Mouse (Mus musculus): ENCODE measurements at regions not wholly inside any gene's neighbourhood (a gene's known extent, or its start where the extent isn't known, plus 50 kb on each side); places are given as distances from the start of the nearest gene placed in this dataset.

GRCm38 (mm10) chr13:51973461-51973860 is 127.0 kb downstream of the Gadd45g start:
- DNase-seq (ENCODE audit: low spot score in 2 of 2): no peak

DNA sequence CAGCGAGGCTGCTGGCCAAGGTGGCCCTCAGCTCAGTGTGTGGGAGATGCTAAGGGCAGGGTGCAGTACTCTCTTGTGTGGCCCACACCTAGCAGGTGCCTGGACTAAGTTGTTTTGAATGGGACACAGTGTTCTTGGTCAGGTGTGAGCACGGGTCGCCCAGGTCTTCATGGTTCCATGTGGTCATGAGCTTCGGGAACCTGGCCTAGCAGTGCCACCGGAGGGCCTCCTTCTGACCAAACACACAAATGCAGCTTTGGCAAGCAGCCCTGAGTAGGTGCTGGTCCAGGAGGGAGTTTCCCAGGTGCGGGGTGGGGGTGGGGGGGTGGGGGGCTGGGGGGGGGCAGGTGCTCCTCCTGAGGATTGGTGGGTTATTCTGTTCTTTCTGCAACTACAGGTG is 127.6 kb downstream of the Gadd45g start:
- DNase-seq (ENCODE audit: low spot score in 2 of 2): no peak

- DNase-seq (ENCODE audit: low spot score in 2 of 2): no peak
These were observed 128.9 kb downstream of the Gadd45g start for GRCm38 (mm10) chr13:51975330-51975729.

- DNase-seq (ENCODE audit: low spot score in 2 of 2): no peak
These were observed 129.5 kb downstream of the Gadd45g start for GRCm38 (mm10) chr13:51975801-51976601.

- no peak for DNase-seq (ENCODE audit: low spot score in 2 of 2)
These were observed 130.2 kb downstream of the Gadd45g start for GRCm38 (mm10) chr13:51976620-51977214.

DNA sequence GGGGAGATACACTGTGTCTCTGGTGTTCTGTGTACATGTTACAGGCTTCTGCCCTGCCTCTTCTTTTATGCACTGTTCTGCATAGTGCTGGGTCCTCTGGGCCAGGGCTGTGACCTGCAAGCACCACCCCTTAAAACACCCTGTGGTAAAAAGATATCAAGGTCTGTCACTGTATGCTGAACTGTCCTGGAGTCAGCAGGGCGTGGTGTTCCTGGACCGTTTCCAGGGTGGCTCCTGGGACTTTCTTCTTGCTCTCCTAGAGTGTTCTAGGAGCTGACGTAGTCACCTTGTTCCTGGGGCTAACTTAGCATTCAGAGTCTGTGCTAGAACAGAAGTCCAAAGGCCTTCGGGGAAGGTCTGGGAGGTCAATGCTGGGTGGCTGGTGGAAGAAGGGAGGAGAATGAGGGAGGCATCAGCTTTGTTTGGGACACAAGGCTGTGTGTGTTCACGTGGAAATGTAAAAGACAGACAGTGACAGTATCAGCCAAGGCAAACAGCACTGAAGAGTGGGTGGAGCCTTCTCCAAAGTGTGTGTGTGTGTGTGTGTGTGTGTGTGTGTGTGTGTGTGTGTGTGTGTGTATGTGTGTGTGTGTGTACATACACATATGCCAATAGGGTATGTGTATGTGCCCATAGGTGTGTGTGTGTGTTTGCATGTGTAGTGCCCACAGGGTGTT is 133.0 kb downstream of the Gadd45g start:
- DNase-seq (ENCODE audit: low spot score in 2 of 2): no peak

DNA sequence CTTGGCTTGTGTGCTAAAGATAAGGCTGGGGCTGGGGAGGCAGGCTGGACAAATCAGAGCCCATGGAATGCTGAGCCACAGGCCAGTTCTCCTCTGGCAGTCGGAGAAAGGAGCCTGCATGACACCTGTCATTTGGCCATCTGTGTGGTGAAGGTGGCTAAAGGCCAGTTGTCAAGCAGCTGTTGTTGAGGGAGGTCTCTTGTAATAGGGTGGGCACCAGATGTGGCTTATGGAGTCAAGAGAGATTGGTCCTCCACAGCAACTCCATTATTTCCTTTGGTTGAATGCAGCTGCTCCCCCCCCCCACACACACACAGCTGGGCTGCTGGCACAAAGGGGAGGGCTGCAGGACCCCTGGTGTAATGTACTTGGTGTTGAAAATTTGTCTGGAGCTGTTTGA is 133.9 kb downstream of the Gadd45g start:
- no peak for DNase-seq (ENCODE audit: low spot score in 2 of 2)

DNA sequence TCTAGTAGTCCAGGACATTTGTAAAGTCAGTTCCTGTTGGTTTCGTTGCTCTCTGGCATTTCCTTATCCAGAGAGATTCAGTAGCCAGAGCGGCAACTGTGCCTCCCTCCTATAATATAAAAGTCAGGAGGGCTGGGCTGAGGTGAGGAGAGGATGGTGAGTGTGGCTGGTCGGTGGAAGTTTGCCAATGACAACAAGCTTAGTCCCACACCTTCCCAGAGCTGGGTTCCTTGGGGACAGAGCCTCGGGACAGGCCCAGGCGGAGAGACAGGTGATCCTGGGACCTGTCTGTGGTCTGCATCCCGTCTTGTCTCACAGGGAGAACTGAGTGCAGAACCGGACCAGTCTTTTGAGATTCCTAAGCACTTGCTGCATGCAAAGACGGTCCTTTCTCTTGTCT is 136.5 kb downstream of the Gadd45g start:
- DNase-seq (ENCODE audit: low spot score in 2 of 2): no peak

- DNase-seq (ENCODE audit: low spot score in 2 of 2): no peak
These were observed 137.1 kb downstream of the Gadd45g start for GRCm38 (mm10) chr13:51983575-51983974.

GRCm38 (mm10) chr13:51991339-51991738 is 144.9 kb downstream of the Gadd45g start:
- DNase-seq (ENCODE audit: low spot score in 2 of 2): no peak

DNA sequence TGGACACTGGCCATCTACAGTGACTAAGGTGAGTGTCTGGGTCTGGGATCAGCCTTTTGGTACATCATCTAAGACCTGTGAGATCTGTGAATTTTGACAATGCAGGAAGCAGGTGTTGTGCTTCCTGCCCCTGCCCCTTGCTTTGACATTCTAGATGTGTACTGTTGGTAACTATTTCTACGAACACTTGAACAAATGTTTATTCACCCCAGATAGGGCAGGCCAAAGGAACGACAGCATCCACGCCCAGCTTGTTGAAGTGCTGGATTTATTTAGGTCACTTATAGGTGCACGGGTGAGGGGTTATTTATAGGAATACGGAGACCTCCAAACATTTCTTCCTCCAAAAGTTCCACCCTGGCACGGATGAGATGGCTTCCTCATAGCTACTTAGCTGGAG is 146.4 kb downstream of the Gadd45g start:
- no peak for DNase-seq (ENCODE audit: low spot score in 2 of 2)

- no peak for DNase-seq (ENCODE audit: low spot score in 2 of 2)
These were observed 149.7 kb downstream of the Gadd45g start for GRCm38 (mm10) chr13:51996163-51996562.

DNA sequence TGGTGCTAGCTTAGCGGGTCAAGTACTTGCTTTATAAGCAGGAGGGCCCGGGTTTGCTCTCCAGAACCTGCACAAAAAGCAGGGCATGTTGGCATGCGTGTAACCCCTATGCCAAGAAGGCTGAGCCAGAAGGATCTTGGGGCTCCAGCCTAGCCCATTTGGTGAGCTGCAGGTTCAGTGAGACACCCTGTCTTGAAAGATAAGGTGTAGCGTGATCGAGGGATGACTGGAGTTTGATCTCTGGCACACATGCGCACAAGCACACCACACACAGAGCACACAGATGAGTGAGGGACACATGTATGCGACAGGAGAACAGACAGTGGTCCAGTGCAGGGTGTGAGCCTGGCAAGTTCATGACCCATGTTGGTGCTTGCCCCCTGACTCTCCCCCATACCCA is 152.1 kb downstream of the Gadd45g start:
- no peak for DNase-seq (ENCODE audit: low spot score in 2 of 2)

- no peak for DNase-seq (ENCODE audit: low spot score in 2 of 2)
These were observed 155.3 kb downstream of the Gadd45g start for GRCm38 (mm10) chr13:52001811-52002210.

DNA sequence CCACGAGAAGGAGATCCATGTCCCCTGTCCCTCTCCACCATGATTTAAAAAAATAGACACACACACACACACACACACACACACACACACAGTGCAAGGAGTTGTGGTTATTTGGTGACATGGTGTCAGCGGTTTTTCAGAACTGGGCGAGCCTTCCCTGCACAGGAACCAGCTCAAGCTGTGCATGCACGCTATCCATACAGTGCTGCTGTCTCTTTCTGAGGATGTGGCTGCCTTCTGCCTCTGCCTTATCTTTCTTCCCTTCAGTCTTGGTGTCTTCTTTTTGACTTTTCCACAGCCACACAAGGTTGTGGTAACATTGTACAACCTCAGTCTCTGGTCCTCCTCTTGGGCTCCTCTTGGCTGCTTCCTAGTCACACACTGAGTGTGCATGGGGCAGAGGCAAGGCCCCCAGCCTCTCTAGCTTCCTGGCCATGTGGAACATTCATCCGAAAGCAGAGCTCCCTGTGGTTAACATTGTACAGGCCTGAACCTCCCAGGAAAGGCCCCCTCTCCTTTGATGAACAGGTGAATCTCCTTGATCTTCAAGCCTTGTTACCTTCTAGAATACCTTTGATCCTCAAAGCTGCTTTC is 157.6 kb downstream of the Gadd45g start:
- no peak for DNase-seq (ENCODE audit: low spot score in 2 of 2)

GRCm38 (mm10) chr13:52007585-52008395 is 161.3 kb downstream of the Gadd45g start:
- no peak for DNase-seq (ENCODE audit: low spot score in 2 of 2)

GRCm38 (mm10) chr13:52009231-52009630 is 162.8 kb downstream of the Gadd45g start:
- no peak for DNase-seq (ENCODE audit: low spot score in 2 of 2)

DNA sequence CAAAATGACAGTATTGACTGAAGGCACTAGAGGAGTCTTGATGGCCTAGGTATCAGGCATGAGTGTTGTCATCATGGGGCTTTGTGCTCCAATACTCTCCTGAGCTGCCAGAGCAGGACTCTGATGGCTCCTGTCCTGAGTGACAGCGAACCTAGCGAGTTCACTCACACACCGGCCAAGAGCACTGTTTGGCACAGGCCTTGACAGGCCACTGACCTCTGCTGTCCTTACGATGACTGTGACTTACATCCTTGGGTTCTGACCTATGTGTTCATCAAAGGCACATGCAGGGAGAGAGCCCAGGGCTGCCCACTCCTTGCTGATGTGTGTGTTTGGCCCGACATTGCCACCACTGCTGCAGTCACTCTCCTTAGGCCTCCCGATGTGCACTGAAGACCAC is 163.3 kb downstream of the Gadd45g start:
- no peak for DNase-seq (ENCODE audit: low spot score in 2 of 2)

GRCm38 (mm10) chr13:52011001-52011400 is 164.5 kb downstream of the Gadd45g start:
- no peak for DNase-seq (ENCODE audit: low spot score in 2 of 2)

DNA sequence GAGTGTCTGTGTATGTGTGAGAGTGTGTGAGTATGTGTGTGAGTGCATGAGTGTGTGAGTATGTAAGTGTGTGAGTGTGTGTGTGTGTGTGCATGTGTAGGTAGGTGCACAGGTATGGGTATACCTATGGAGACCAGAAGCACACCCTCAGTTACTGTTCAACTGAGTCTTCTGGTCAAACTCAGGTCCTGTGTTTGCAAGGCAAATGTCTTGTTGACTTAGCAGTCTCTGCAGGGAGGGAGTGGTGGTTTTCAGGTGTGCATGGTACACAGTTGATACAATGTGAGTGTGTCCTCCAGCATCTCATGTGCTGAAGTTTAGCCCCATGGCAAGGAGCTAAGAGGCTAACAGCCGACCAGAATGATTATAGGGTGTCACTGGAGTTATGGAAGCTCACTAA is 166.7 kb downstream of the Gadd45g start:
- no peak for DNase-seq (ENCODE audit: low spot score in 2 of 2)

GRCm38 (mm10) chr13:52013757-52014156 is 167.3 kb downstream of the Gadd45g start:
- no peak for DNase-seq (ENCODE audit: low spot score in 2 of 2)

Measured in layer of hippocampus, postnatal 10 days (tissue).